Mouse (Mus musculus) lung, adult 2 months (tissue): ENCODE data around the gene Acot8.

Source experiments
- CTCF ChIP-seq: fragments of 200-500 bp; IDR thresholded peaks from 2 replicates; pipeline ENCODE4 v1.5.1; 2011; ENCODE audit warnings: mild to moderate bottlenecking, low read length, control low read depth; ENCODE audit not compliant: insufficient read depth
- POLR2A ChIP-seq: fragments of 200-500 bp; IDR thresholded peaks from 2 replicates; pipeline ENCODE4 v1.6.1; 2011; ENCODE audit warnings: low read depth, mild to moderate bottlenecking, control low read depth, low read length, borderline replicate concordance; ENCODE audit errors: extremely low read depth

- no peak for TF ChIP-seq POLR2A
- no peak for TF ChIP-seq CTCF
Observed at GRCm38 (mm10) chr2:164761502-164761901, 43.2 kb downstream of the Acot8 start.
